Mouse (Mus musculus) MEL (cell line): ENCODE results near the gene Prss27. TPM values are rescaled to one million over a fixed set of nuclear protein-coding genes. Genes with fewer than 3 reads are reported as not detected.
A peak's percentile ranks its signal among the peaks of the same experiment; 100 is the strongest.

Source experiments
- DNase-seq: peaks from one replicate; pipeline ENCODE4 v3.0.0; 2011; ENCODE audit warnings: low read depth, low spot score
- H3K27ac ChIP-seq: 2 replicates; pipeline ENCODE4 v1.5.1; 2012; ENCODE audit warnings: low read depth, mild to moderate bottlenecking, control low read depth, low read length, moderate library complexity; ENCODE audit not compliant: control insufficient read depth
- H3K27me3 ChIP-seq, 2 experiments: fragments of 150-350 bp in 1 of 2; sonication (generic) in 1 of 2; 2 replicates each; pipeline ENCODE4 v1.6.1; 2012; ENCODE audit warnings: low read length in 2 of 2, mild to moderate bottlenecking in 2 of 2, improper control_type of control experiment in 1 of 2, moderate library complexity in 1 of 2; ENCODE audit not compliant: insufficient read depth in 2 of 2, control insufficient read depth in 1 of 2
- H3K36me3 ChIP-seq, 2 experiments: 2 replicates each; pipeline ENCODE4 v1.6.1; 2012 to 2014; ENCODE audit warnings: low read length in 2 of 2, improper control_type of control experiment in 1 of 2, inconsistent platforms in 1 of 2, mild to moderate bottlenecking in 1 of 2; ENCODE audit not compliant: insufficient read depth in 2 of 2, control insufficient read depth in 1 of 2
- H3K4me1 ChIP-seq, 2 experiments: fragments of 150-350 bp in 1 of 2; sonication (generic) in 1 of 2; 2 replicates each; pipeline ENCODE4 v1.6.1; 2012; ENCODE audit warnings: low read length in 2 of 2, improper control_type of control experiment in 1 of 2, mild to moderate bottlenecking in 1 of 2; ENCODE audit not compliant: insufficient read depth in 2 of 2, control insufficient read depth in 1 of 2
- H3K4me3 ChIP-seq, 2 experiments: fragments of 150-350 bp in 1 of 2; sonication (generic) in 1 of 2; 2 replicates each; pipeline ENCODE4 v1.5.1; 2012; ENCODE audit warnings: low read depth in 2 of 2, low read length in 2 of 2, mild to moderate bottlenecking in 2 of 2, moderate library complexity in 2 of 2, control low read depth in 1 of 2, improper control_type of control experiment in 1 of 2; ENCODE audit not compliant: control insufficient read depth in 1 of 2, insufficient read depth in 1 of 2
- H3K79me2 ChIP-seq: 2 replicates; pipeline ENCODE4 v1.6.1; 2012; ENCODE audit warnings: mild to moderate bottlenecking, low read length, moderate library complexity; ENCODE audit not compliant: control insufficient read depth, poor library complexity, insufficient read depth
- H3K9ac ChIP-seq: 2 replicates; pipeline ENCODE4 v1.6.1; 2012; ENCODE audit warnings: low read depth, mild to moderate bottlenecking, control low read depth, low read length, moderate library complexity; ENCODE audit not compliant: control insufficient read depth, poor library complexity, severe bottlenecking
- H3K9me3 ChIP-seq: fragments of 150-350 bp; sonication (generic); replicated peaks from 2 replicates; pipeline ENCODE4 v1.6.1; 2012; ENCODE audit warnings: mild to moderate bottlenecking, low read length, improper control_type of control experiment, moderate library complexity; ENCODE audit not compliant: insufficient read depth
- CHD2 ChIP-seq: IDR thresholded peaks from 2 replicates; pipeline ENCODE4 v1.6.1; 2011; ENCODE audit warnings: low read length, improper control_type of control experiment
- CTCF ChIP-seq, 3 experiments: IDR thresholded peaks in 2 of 3; conservative IDR thresholded peaks in 1 of 3; 2 replicates each; pipeline ENCODE4 v1.5.1; 2011 to 2012; ENCODE audit warnings: low read length in 3 of 3, low read depth in 2 of 3, mild to moderate bottlenecking in 2 of 3, improper control_type of control experiment in 1 of 3, inconsistent platforms in 1 of 3, mixed read lengths in 1 of 3, moderate library complexity in 1 of 3; ENCODE audit not compliant: control insufficient read depth in 1 of 3, insufficient read depth in 1 of 3, poor library complexity in 1 of 3, severe bottlenecking in 1 of 3
- E2F4 ChIP-seq: IDR thresholded peaks from 2 replicates; pipeline ENCODE4 v1.6.1; 2011; ENCODE audit warnings: low read depth, low read length, improper control_type of control experiment, borderline replicate concordance
- ETS1 ChIP-seq: IDR thresholded peaks from 2 replicates; pipeline ENCODE4 v1.6.1; 2012; ENCODE audit warnings: low read depth, mild to moderate bottlenecking, inconsistent platforms, low read length, improper control_type of control experiment, moderate library complexity
- GATA1 ChIP-seq: IDR thresholded peaks from 2 replicates; pipeline ENCODE4 v1.6.1; 2011; ENCODE audit warnings: low read depth, low read length, improper control_type of control experiment
- HCFC1 ChIP-seq: IDR thresholded peaks from 2 replicates; pipeline ENCODE4 v1.6.1; 2012; ENCODE audit warnings: low read depth, mild to moderate bottlenecking, inconsistent platforms, low read length, improper control_type of control experiment, moderate library complexity
- MAFK ChIP-seq: IDR thresholded peaks from 2 replicates; pipeline ENCODE4 v1.6.1; 2011; ENCODE audit warnings: low read depth, mild to moderate bottlenecking, low read length, improper control_type of control experiment, borderline replicate concordance
- MAX ChIP-seq: IDR thresholded peaks from 2 replicates; pipeline ENCODE4 v1.6.1; 2011; ENCODE audit warnings: low read length, improper control_type of control experiment
- MAZ ChIP-seq: IDR thresholded peaks from 2 replicates; pipeline ENCODE4 v1.6.1; 2012; ENCODE audit warnings: low read depth, mild to moderate bottlenecking, inconsistent platforms, low read length, improper control_type of control experiment
- MYC ChIP-seq: IDR thresholded peaks from 2 replicates; pipeline ENCODE4 v1.6.1; 2011; ENCODE audit warnings: low read depth, mild to moderate bottlenecking, low read length, improper control_type of control experiment, moderate library complexity
- NELFE ChIP-seq: IDR thresholded peaks from 2 replicates; pipeline ENCODE4 v1.6.1; 2011; ENCODE audit warnings: low read depth, low read length, improper control_type of control experiment
- NRF1 ChIP-seq: IDR thresholded peaks from 2 replicates; pipeline ENCODE4 v1.6.1; 2014; ENCODE audit warnings: low read depth, mild to moderate bottlenecking, inconsistent platforms, low read length, improper control_type of control experiment, moderate library complexity; ENCODE audit not compliant: poor library complexity, insufficient read depth, severe bottlenecking
- POLR2AphosphoS2 ChIP-seq: IDR thresholded peaks from 2 replicates; pipeline ENCODE4 v1.6.1; 2011; ENCODE audit warnings: low read length, improper control_type of control experiment
- RAD21 ChIP-seq: IDR thresholded peaks from 2 replicates; pipeline ENCODE4 v1.6.1; 2011; ENCODE audit warnings: mild to moderate bottlenecking, low read depth, low read length, improper control_type of control experiment
- RCOR1 ChIP-seq: IDR thresholded peaks from 2 replicates; pipeline ENCODE4 v1.6.1; 2012; ENCODE audit warnings: low read depth, mild to moderate bottlenecking, inconsistent platforms, low read length, improper control_type of control experiment
- SIN3A ChIP-seq: IDR thresholded peaks from 2 replicates; pipeline ENCODE4 v1.6.1; 2012; ENCODE audit warnings: low read length, improper control_type of control experiment, inconsistent platforms
- TAL1 ChIP-seq: IDR thresholded peaks from 2 replicates; pipeline ENCODE4 v1.6.1; 2012; ENCODE audit warnings: mild to moderate bottlenecking, inconsistent platforms, low read length, moderate library complexity, mixed read lengths
- TBP ChIP-seq: IDR thresholded peaks from 2 replicates; pipeline ENCODE4 v1.8.0; 2011; ENCODE audit warnings: low read depth, low read length, improper control_type of control experiment
- TCF12 ChIP-seq: IDR thresholded peaks from 2 replicates; pipeline ENCODE4 v1.6.1; 2014; ENCODE audit warnings: low read depth, mild to moderate bottlenecking, inconsistent platforms, low read length, improper control_type of control experiment, moderate library complexity
- UBTF ChIP-seq: IDR thresholded peaks from 2 replicates; pipeline ENCODE4 v1.6.1; 2012; ENCODE audit warnings: low read depth, mild to moderate bottlenecking, inconsistent platforms, low read length, improper control_type of control experiment, moderate library complexity, borderline replicate concordance; ENCODE audit not compliant: insufficient read depth
- ZC3H11A ChIP-seq: IDR thresholded peaks from 2 replicates; pipeline ENCODE4 v1.6.1; 2012; ENCODE audit warnings: low read depth, mild to moderate bottlenecking, inconsistent platforms, low read length, improper control_type of control experiment
- ZMIZ1 ChIP-seq: IDR thresholded peaks from 2 replicates; pipeline ENCODE4 v1.6.1; 2012; ENCODE audit warnings: low read depth, mild to moderate bottlenecking, inconsistent platforms, low read length, improper control_type of control experiment, moderate library complexity
- polyA plus RNA-seq, 2 experiments: library from polyadenylated mRNA; stranded (reverse) in 1 of 2; unstranded in 1 of 2; fragments of >175 nt in 1 of 2; fragments of >200 nt in 1 of 2; gene quantifications; 2 replicates each; pipeline versions ENCODE4 v1.2.1 to v1.2.4; 2012; ENCODE audit warnings: low replicate concordance in 2 of 2, low read depth in 1 of 2; ENCODE audit not compliant: insufficient read length in 2 of 2, insufficient read depth in 1 of 2, missing spikeins in 1 of 2
- total RNA-seq: library from RNA; depleted of rRNA; stranded (reverse); fragments of 300-350 nt; gene quantifications from 2 replicates; pipeline ENCODE4 v1.2.3, GENCODE M21; 2012

Gene Prss27
- total and polyA plus RNA-seq, 3 experiments: not detected

GRCm38 (mm10) chr17:23993559-23994428, 44.1 kb upstream of the Prss27 start (continued):
- TF ChIP-seq ETS1 (peak; percentile 46; the same call in 1 of the 2 replicates), CTCF (IDR thresholded peaks at IDR 0.05 in 2 of 3, conservative IDR thresholded peaks at IDR 0.05 in 1 of 3; ENCODE audit: control insufficient read depth in 1 of 3, insufficient read depth in 1 of 3, low read depth in 2 of 3, low read length in 3 of 3, poor library complexity in 1 of 3, severe bottlenecking in 1 of 3) (peak; percentile 47 to 90 (median 86)), CHD2 (no peak), ZMIZ1 (no peak), MAZ (peak; percentile 68; the same call in 1 of the 2 replicates), TBP (no peak), TCF12 (peak; percentile 46; the same call in 1 of the 2 replicates), MAFK (no peak), TAL1 (no peak), NELFE (no peak), ZC3H11A (peak; percentile 34; the same call in 1 of the 2 replicates), HCFC1 (peak; percentile 60), E2F4 (no peak)

GRCm38 (mm10) chr17:23994667-23995066, 43.3 kb upstream of the Prss27 start:
- H3K9ac ChIP-seq: no peak overlapping the region
- no peak for TF ChIP-seq GATA1
- no peak for TF ChIP-seq SIN3A
- TF ChIP-seq UBTF: no peak
- TF ChIP-seq NRF1: no peak
- no peak for TF ChIP-seq RAD21
- no peak for TF ChIP-seq TAL1
- TF ChIP-seq RCOR1: no peak
- no peak for TF ChIP-seq POLR2AphosphoS2
- no peak for TF ChIP-seq MAX
- no peak for TF ChIP-seq TCF12
- no peak for TF ChIP-seq HCFC1
- TF ChIP-seq MYC: no peak

More at GRCm38 (mm10) chr17:23994667-23995066, 43.3 kb upstream of the Prss27 start:
- Histone ChIP-seq H3K9me3 (no peaks in the 10 kb centered on the region), H3K27ac (no peak overlapping the region), H3K79me2 (no peaks in the 10 kb centered on the region), H3K4me1 (peaks cover 0 to 4% of the 10 kb centered on the region in 2 experiments; a peak in 1 of 4 replicates), H3K27me3 (peaks cover 0 to 5% of the 10 kb centered on the region in 2 experiments; a peak in 2 of 4 replicates), H3K4me3 (no peak overlapping the region), H3K36me3 (no peaks in the 10 kb centered on the region)
- DNase-seq: no peak
